Mouse (Mus musculus) layer of hippocampus, adult 8-10 months (tissue): ENCODE results near the gene Tpcn2. TPM values are rescaled to one million over a fixed set of nuclear protein-coding genes. Genes with fewer than 3 reads are reported as not detected.

Experiments
- DNase-seq, 2 experiments: peaks; one replicate each; pipeline ENCODE4 v3.0.0; 2022; ENCODE audit warnings: low spot score in 2 of 2
- total RNA-seq, 4 experiments: library from RNA; stranded (reverse); gene quantifications; 2 replicates each; pipeline ENCODE4 v1.2.4; 2022

The Tpcn2 gene
- total RNA-seq, 4 experiments from 2014 or later: 8.3 to 14.3 (median 10.5) TPM

DNA sequence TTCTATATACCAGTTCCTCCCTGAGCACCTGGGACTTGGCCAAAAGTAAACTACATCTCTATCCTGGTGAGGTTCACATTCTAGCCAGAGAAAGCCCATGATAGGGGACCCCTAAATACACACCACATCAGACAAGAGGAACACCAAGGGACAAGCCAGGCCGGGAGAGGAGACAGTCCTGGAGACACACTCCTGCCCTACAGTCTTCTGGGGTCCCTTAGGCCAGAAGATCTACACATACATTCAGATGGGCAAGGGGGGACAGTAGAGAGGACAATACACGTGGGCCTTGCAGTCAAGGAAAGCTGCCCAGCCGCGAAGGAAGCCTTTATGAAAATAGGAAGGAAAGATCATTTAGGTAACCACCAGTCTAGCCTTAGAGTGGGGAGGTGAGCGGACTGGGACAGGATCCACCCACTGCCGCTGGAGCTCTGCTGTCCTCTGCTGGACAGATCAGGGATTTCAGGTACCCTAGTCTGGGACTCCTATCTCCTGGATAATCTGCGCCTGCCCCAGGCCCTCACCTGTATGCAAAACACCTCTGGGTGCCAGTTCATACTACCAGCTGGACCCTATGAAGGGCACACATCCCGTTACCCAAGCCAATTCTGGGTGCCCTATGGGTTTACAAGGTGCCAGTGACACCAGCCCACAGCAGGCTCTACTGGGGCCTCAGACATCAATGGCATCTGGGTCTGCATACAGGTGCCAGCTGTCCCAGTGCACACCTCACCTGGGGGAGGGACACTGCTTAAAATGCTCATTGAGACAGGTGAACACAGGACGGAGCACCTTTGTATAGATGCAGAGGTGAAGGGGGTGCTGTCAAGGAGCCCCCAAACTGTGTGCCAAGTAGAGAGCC, 40.7 kb downstream of the Tpcn2 start:
- peak; percentile 38 to 77 for DNase-seq

DNA sequence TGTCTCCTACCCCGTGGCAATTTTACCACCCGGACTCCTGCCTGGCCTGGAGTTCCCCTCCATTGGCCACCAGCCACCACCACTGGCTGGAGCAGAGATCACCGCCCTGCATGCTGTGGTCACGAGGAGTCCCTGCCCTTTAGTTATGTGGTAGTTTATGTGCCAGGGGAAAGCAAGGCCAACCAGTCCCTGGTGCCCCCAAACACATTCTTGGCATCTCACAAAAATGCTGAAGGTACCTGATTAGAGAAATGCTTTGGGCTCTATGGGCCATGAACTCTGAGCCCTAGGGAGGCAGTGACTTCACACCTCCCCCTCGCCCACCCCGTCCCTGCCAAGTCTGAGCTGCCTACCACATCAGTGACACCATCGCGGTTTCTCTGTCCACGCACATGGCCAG, 41.8 kb downstream of the Tpcn2 start:
- no peak for DNase-seq

DNA sequence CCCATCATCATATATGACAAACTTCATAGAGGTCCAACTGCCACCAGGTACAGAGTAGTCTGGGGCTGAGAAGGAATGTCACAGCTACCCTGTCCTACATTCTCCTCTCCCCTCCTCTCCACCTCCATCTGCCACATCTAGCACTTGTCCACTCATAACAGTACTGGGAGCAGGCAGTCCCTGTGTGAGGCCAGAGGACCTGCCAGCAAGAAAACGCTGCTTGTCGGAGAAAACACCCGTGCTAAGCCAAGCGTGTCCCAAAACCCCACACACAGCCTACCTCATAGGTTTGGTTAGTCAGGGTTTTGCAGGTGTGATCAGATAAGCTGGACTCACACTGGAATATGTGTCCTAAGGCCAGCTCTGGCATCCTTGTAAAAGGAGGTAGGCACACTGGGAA, 42.9 kb downstream of the Tpcn2 start:
- no peak for DNase-seq

DNA sequence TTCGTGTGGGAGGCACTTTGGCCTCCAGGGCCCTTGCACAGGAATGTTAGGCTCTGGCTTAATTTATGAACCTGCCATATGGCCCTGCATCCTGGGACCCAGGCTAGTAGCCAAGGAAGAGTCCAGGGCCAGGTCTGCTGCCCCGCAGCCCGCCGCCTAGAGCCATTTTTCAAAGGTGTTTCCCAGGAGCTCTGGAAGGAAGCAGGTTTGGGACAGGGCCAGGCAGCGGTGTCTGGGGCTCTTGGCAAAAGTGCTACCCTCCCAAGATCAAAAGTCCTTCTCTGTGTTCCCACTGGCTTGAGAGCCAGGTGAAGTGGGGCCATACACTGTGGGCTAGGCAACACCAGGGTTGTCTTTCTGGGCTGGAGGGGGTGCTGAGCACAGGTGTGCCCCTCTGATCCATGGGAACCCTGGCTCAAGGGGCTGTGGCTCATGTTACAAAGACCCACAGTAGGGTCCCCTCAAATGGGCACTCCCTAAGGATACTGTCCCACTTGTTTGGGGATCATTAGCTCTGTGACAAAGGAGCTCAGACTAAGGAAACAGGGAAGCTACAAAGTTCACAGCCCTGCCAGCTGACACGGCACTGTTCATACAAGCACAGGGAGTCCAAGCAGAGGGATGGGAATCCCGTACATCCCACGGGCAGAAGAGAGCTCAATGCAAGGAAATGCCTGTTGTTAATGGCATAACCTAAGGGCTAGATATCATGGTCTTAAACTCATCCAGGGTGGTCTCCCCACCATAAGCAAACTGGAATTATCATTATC, 43.9 kb downstream of the Tpcn2 start:
- no peak for DNase-seq

DNA sequence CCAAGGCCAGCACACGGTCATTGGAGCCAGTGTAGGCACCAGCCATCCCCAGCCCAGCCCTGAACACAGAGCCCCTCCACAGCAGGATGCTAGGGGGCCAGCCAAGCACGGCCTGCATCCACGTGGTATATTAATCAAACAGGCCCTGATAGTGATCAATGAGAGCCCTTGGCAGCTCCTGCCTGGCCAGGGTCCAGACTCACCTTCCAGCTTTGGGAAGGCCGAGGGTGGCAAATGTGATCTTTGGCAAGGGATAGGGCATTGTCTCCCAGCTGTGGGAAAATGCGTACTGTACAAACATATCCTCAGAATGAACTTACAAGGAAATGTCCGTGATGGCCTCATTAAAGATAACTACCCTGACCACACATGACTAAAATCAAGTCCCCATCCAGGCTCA, 44.7 kb downstream of the Tpcn2 start:
- DNase-seq: no peak

DNA sequence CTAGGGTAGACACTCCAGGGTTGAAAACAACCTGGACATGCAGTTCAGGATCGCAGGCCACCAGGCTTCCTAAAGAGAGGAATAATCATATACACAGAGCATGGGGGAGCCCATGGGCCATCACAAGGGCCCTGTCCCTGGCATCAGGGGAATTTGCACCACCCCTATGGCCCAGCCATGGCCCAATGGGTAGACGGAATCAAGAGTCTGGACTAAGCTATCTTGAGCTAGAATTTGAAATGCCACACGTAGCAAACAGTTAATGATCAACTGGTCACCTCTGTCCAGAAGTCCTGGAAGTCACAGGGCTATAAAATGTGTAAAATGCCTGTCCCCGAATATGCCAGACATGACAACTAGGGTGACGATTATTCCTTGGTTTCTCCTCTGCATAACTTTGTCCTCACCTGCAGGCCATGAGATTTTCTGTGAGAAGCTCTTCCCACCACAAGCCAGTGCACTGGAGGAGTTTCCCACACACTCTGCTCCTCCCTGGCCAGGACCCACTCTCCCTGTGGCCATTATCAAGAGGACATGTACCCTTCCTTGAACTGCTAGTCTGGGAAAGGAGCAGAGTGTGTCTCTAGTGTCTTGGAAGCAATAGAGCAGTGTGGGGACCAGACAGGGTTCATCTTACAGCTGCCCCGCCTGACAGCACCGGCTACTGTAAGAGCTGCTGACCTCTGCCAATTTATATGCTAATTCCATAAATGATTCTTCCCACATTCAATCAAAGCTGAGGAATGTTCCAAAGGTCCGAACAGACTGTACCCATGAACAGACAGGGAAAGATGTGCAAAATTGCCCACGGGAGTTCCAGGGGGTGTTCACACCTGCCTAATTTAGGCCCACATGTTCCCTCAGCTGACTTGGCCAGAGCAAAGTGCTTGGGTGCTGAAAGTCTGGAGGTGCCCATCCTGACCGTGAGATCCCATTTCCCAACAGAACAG, 48.7 kb downstream of the Tpcn2 start:
- DNase-seq: no peak

DNA sequence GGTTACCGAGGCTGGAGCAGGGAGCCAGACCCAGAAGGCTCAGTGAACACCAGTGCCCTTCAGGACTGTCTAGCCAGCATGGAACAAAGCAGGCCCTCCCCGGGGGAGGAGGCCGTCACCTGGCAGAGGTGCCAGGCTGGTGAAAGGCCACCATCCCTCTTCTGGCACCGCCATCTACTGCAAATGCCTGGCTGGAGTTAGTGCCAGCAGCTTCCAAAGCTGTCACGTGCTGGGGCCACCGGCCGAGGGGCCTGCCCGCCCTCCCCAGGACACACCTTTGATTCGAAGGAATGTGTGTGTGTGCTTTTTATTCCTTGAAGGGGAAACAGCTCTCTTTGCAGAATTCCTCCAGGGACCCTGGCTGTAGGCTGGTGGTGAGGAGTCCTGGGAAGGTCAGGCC, 52.2 kb downstream of the Tpcn2 start:
- DNase-seq: no peak

DNA sequence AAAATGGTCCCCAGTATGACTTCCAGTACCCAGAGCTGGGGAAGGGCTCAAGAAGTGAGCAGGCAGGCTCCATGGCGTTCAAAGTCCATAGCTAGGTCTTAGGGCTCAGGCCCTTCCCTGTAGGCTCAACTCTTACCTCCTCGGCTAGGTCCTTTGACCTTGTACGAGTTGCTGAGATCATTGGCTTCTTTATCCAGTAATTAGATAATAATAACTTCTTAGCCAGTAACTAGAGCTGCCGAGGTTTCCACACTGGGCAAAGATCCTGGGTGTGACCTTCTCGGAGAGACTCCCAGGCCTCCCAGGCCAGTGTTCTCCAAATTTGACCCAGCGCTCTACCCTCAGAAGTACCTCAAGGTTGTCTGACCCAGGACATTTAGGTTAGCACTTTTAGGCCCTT, 57.2 kb downstream of the Tpcn2 start:
- DNase-seq: no peak

DNA sequence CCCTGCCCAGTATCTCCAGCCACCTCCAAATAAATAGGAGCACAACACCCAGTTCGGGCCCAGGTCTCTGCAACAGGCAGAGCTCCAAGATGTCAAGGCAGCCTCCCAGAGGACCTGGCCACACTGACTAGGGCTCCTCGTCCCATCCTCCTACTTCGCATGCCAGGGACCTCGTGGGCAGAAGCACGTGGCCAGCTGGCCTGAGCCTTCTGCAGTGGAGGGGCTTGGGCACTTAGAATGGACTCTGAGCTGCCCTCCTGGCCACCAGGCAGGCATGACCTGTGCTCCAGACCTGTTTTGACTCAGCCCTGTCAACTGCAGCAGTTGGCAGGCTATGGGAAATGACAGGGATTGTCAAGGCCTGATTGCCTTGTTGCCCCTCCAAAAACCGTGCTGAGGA, 58.2 kb downstream of the Tpcn2 start:
- no peak for DNase-seq

DNA sequence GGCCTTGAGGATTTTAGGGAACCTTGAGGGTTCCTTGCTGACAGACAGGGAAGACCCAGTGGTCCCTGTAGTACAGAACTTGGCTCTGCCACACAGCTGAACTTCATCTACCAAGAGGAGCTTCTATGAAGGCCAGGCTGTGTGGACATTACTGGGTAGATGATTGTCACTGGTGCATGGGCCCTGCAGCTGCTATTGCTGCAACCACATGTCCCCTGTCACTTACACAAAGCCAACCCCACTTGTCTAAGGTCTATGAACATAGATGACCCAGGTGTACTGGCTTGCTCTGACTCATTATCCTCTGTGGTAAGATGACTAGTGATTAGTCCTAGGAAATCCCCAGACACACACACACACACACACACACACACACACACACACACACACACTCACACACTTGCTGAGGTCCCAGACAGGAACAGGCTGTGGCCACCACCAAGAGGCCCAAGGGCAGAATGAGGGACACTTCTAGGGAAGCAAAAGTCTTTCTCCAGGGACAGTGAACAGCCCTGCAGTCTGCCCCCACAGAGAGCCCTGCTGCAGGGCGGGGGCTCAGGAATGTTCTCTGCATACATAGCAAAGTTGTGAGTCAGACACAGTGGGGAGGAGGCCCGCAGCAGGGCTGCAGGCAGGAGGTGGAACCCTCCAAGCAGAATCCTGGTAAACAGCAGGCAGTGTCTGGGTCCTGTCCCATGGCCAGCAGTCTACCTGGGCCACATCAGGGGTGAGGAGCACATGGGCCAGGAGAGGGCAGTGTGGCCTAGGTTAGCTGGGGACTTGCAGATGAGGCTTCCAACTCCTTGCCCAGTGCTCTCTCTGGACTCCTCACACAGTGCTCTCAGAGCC, 61.7 kb downstream of the Tpcn2 start:
- peak in 1 of 2 experiments; percentile 21 for DNase-seq

DNA sequence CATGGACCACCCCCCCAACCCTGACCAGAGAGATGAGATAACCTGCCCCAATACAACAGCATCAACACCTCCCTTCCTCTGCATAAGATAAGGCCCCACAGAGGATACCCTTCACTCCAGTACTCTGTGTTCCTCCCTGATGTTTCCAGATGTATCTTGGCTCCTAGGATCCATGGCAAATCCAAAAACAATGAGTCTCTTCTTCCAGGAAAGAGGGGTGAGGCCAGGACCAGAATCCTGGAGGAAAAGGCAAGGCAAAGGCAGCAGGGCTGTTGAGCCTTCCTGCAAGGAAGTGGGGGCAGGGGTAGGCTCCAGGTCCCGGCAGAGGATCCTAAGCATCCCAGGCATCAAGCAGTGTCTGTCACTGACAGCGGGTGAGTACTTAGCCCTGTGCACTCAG, 62.5 kb downstream of the Tpcn2 start:
- DNase-seq: no peak

DNA sequence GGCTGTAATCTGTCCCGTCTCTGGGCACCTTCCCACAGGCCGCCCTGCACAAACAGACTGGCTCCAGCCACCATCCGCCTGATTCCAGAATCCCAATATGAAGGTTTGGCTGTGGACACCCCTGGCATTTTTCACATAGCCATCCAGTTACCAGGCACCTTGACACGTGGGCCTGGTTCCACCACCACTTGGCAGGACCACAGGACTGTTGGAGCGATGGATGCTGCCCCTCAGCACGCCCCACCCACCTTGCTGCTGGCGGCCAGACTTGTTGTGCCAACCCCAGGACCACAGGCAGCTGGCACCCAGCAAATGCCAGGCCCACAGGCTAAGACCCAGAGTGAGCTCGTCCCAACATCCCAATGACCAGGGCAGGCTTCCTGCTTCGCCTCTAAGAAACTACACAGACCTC, 64.4 kb downstream of the Tpcn2 start:
- DNase-seq: no peak

DNA sequence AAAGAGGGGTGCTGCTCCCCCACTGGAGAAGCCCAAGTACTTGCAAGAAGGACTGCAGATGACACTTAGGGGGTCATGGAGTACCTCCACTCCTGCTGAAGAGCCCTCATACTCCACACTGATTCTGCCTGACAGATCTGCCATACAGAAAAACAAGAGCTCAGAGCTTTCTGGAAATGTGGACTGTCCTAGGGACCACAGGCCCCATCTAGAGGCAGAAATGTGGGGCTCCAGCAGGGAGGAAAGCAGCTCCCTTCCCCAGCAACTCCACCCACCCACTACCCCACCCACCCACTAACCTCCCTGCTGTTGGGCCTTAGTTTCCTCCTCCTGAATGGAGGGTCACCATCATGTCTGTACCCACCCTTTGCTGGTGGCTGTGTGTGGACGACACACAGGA, 67.2 kb downstream of the Tpcn2 start:
- DNase-seq: no peak

DNA sequence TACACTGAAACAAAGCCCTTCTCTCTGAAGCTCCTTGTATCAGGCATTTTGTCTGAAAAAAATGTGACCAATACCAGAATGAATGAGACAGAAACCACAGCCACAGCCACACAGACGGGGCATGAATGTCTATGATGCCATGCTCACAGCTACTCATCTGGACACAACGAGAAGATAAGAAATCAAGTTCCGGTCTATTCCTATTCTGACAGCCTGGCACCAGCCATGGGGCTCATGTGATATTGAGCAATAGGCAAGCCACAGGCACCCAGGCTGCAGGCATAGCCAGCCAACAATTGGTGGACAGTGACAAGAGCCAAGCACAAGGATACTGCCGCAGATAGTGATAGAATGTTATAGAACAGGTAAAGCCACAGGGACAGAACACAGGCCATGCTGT, 68.3 kb downstream of the Tpcn2 start:
- DNase-seq: no peak

DNA sequence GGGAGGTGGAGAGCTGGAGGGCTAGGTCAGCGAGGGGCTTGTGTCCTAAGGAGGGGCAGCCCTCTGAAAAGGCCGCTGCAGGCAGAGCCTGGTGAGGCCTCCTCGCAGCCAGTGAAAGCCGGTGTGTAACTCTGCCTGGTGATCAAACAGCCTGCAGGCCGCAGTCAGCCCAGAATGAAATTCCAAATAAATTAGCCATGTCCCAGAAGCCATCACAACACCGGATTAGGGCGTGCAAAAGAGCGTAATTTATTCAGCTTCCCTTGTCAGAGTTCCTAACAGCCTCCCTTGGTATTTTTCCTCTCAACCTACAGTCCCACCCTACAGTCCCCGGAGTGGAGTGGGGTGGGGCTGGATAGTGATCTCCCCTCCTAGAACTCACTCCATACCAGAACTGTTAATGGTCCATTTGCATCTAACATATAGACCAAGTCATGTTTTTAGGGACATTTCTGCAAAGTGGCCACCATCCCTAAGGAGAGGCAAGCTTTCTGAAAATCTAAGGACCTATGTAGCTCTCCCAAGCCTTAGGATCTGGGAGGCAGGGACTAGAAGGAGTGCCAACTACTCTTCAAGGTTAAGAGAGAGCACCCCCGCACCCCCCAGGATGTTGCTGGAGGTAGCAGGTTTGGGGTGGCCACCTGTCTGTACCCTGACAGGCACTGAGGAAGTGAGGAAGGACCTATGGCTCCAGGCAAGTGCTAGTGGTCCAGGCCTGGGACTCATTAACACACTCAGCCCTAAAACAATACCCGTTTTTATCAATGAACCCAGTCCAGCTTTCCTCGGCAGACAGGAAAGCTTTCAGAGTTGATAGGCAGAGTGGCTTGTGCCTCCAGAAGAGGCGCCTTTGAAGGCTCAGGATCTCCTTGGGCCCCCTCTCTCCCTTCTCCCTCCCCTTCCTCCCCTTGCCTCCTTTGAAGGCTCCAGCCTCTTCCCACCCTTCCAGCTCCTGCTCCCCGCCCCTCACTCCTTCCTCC, 71.8 kb downstream of the Tpcn2 start:
- DNase-seq: no peak

DNA sequence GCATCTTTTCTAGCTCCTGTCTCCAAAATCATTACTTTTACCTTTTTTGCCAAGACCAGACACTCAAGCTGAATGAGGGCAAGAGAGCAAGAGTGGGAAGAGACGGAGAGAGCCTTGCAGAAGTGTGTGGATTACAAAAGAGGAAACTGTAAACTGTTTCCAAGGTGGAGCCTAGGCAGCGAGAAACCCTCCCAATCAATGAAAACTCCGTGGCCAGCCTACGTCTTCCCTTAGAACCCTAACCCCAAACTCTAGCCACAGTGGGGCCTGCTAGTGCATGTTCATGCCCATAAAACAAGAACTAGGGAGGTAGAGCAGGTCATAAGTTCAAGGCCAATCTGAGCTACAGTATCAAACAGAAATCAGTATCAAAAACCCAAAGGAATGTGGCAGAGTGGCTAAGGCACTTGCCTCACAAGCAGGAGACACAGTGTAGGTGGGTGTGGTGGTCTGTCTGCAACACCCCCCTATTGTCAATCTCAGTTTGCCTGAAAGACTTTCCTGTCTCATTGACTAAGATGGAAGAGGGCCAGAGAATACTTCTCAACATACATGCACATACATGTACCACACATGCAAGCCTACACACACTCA, 73.2 kb downstream of the Tpcn2 start:
- no peak for DNase-seq

DNA sequence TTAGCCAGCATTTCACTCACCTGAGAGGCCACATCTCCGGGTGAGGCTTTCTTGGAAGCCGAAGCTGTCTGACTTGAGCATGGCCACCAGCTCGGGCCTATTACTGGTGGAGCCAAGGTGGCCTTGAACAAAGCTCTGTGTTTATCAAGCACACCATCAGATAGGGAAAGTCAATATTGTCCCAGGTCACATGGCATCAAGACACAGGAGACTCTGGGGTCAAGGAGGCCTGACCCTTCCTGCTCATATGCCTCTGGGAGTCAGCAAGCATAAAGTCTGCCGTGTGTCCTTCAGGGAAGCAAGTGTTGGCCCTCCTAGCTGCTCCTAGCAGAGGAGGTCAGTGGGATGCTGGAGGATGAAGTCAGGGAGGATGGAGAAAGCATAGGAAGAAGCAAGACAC, 75.8 kb downstream of the Tpcn2 start, which contains the start of gene 1810010D01Rik:
Gene 1810010D01Rik, minus strand, starts transcription at position 114 of the 400 bp plus-strand sequence.
- no peak for DNase-seq

DNA sequence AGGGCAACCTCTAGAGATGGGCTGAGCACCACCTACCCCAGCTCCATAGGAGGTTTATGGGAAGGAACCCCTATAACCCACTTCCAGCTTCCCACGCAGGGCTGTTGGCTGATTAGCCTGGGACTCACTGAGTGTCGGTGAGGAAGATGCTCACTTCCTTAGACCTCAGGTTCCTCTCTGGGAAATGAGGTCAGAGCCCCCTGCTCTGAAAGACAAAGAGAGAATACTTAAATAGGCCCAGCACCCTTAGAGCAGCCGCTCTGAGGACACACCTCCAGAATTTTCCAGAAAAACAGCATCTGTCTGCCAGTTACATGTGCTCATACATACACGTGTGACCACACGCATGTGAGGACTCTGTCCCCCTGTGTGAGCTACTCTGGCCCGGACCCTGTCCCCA, 77.0 kb downstream of the Tpcn2 start:
- no peak for DNase-seq

DNA sequence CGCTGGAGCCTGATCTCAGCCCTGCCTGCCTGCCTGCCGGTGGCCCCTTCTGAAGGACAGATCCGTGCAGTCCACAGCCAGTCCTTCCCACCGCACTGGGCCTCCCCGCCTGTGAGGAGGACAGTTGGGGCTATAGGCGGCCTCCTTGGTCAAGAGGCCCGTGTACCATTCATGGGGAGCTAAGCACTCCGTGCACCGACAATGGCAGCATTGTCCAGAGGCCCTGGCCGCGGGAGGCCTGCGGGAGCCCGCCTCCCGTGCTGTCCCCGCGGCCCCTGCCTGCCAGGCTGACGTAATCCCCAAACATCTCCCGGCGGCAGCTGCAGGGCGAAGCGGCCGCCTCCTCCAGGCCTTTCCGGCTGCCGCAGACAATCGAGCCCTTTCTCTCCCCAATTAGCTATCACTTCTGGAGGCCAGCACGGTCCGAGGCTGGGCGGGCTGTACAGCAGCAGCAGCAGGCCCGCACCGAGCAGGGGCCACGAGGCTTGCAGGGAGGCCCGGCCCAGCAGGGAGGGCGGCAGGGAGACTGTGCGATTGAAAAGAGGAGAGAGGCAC, 77.7 kb downstream of the Tpcn2 start:
- DNase-seq: peak; percentile 73 to 82
